8 mouse cellular contexts compared by ENCODE assay signal in genomic region chr16:43503010-43503635, GRCm38 (mm10).
DNase-seq lines count a peak whose midpoint lies in the region; ATAC-seq and TF ChIP-seq lines count a peak whose summit lies in the region.

No protein-coding gene starts in this region.

- H3ac ChIP-seq in myocyte (ENCODE audit: control insufficient read depth, insufficient read length) = no peak overlapping the region

- H3K36me3 ChIP-seq in hindbrain, postnatal 0 days (ENCODE audit: insufficient read depth, low read length) = no peaks in the 10 kb centered on the region
- no peaks in the 10 kb centered on the region for H3K36me3 ChIP-seq in myocyte (ENCODE audit: control insufficient read depth, insufficient read depth)

- ATAC-seq in frontal cortex, adult (ENCODE audit: low TSS enrichment) = peak; percentile 27; the same call in 1 of the 2 replicates
- peak; percentile 90 for ATAC-seq in hindbrain, postnatal 0 days

- H3K4me1 ChIP-seq in hindbrain, postnatal 0 days (ENCODE audit: insufficient read depth, low read length) = no peaks in the 10 kb centered on the region; the same call in 1 of the 2 replicates

- H3K79me2 ChIP-seq in myocyte (ENCODE audit: control insufficient read depth, insufficient read depth) = peaks cover 22% of the 10 kb centered on the region

- peak overlapping the region; percentile 73 for H3K4me2 ChIP-seq in hindbrain, postnatal 0 days (ENCODE audit: low read depth, low read length)
- peak overlapping the region; percentile 94 for H3K4me2 ChIP-seq in myocyte (ENCODE audit: low read depth)

- TF ChIP-seq CTCF in hindbrain, postnatal 0 days (IDR thresholded peaks at IDR 0.05; ENCODE audit: low read depth) = no peak

- 2% methylated on average over 13 of the region's 13 CpGs for WGBS in hindbrain, postnatal 0 days

- no peaks in the 10 kb centered on the region for H3K9me3 ChIP-seq in hindbrain, postnatal 0 days (ENCODE audit: low read length)

- H3K9ac ChIP-seq in hindbrain, postnatal 0 days (replicated peaks; ENCODE audit: low read length) = peak overlapping the region; percentile 74

- H3K27ac ChIP-seq in hindbrain, postnatal 0 days = peak overlapping the region; percentile 92

- no peak for TF ChIP-seq POLR2A in myocyte (IDR thresholded peaks at IDR 0.05; ENCODE audit: insufficient read length, low read depth)

- peak overlapping the region; percentile 53 for H3K4me3 ChIP-seq in hindbrain, postnatal 0 days (ENCODE audit: low read length)
- H3K4me3 ChIP-seq in myocyte = peak overlapping the region; percentile 27

- H3K27me3 ChIP-seq in hindbrain, postnatal 0 days (ENCODE audit: insufficient read depth, low read length) = no peaks in the 10 kb centered on the region
- H3K27me3 ChIP-seq in myocyte (ENCODE audit: control insufficient read depth, insufficient read depth, insufficient read length) = no peaks in the 10 kb centered on the region

- no peak for DNase-seq in frontal cortex, postnatal 36 days (ENCODE audit: low spot score in 2 of 2)
- DNase-seq in A20 (ENCODE audit: low read depth, low spot score) = peak; percentile 82
- DNase-seq in embryo, embryonic 9.5 days (ENCODE audit: extremely low spot score) = peak; percentile 64
- peak; percentile 85 for DNase-seq in hindbrain, postnatal 0 days (ENCODE audit: low spot score)
- no peak for DNase-seq in gastrocnemius, postnatal 25 days
- DNase-seq in spleen, postnatal 14 days (ENCODE audit: low spot score in 2 of 2) = no peak

TF ChIP-seq in myocyte, 11 proteins besides CTCF, POLR2A, EP300 and RAD21:
- TF ChIP-seq MYOD1 (IDR thresholded peaks at IDR 0.05; ENCODE audit: control insufficient read depth in 1 of 3, insufficient read length in 2 of 3, low read depth in 2 of 3) = peak in 2 of 3 experiments; percentile 34 to 49
- TF ChIP-seq USF1 (IDR thresholded peaks at IDR 0.05; ENCODE audit: low read depth) = no peak
- peak; percentile 6 for TF ChIP-seq TCF12 (IDR thresholded peaks at IDR 0.05; ENCODE audit: insufficient read depth, poor library complexity, severe bottlenecking)
TF ChIP-seq in myocyte: peak in this region for 2.

Comparison
In these comparisons a context has a peak if more than half of its experiments do, and no peak if none do; other contexts are left out.
1. DNase-seq: peak in A20 (single experiment), embryo, embryonic 9.5 days (single experiment) and hindbrain, postnatal 0 days (single experiment); none in frontal cortex, postnatal 36 days (0 of 2), gastrocnemius, postnatal 25 days (single experiment) and spleen, postnatal 14 days (0 of 2).